Mouse (Mus musculus) embryonic facial prominence, embryonic 11.5 days (tissue): ENCODE data around the gene P2rx4. TPM values are rescaled to one million over a fixed set of nuclear protein-coding genes. Genes with fewer than 3 reads are reported as not detected.
A peak's percentile ranks its signal among the peaks of the same experiment; 100 is the strongest.

Experiments used
- ATAC-seq: fragments of 200-750 bp; cut with Nextera tagmentation; replicated peaks from 2 replicates; pipeline ENCODE4 v1.8.0; 2017; ENCODE audit warnings: low read depth; ENCODE audit not compliant: insufficient number of reproducible peaks, low FRiP score, low TSS enrichment
- DNase-seq: peaks from one replicate; pipeline ENCODE4 v3.0.0-alpha.2; 2015; ENCODE audit warnings: low spot score
- H3K27ac ChIP-seq: fragments of 300-500 bp; sonication (generic); replicated peaks from 2 replicates; pipeline ENCODE4 v1.5.1; 2014; ENCODE audit warnings: mild to moderate bottlenecking, low read depth, low read length, control low read depth
- H3K27me3 ChIP-seq: fragments of 300-500 bp; sonication (generic); 2 replicates; pipeline ENCODE4 v1.6.1; 2014; ENCODE audit warnings: mild to moderate bottlenecking, low read length, moderate library complexity, mixed read lengths; ENCODE audit not compliant: control insufficient read depth, insufficient read depth
- H3K36me3 ChIP-seq: fragments of 300-500 bp; sonication (generic); replicated peaks from 2 replicates; pipeline ENCODE4 v1.6.1; 2014; ENCODE audit warnings: low read depth, mild to moderate bottlenecking, low read length, moderate library complexity, mixed read lengths; ENCODE audit not compliant: control insufficient read depth, insufficient read depth
- H3K4me1 ChIP-seq: fragments of 300-500 bp; sonication (generic); 2 replicates; pipeline ENCODE4 v1.6.1; 2014; ENCODE audit warnings: low read length, mixed read lengths; ENCODE audit not compliant: control insufficient read depth, insufficient read depth
- H3K4me2 ChIP-seq: fragments of 300-500 bp; sonication (generic); 2 replicates; pipeline ENCODE4 v1.6.1; 2014; ENCODE audit warnings: low read depth, mild to moderate bottlenecking, control low read depth, low read length, moderate library complexity
- H3K4me3 ChIP-seq: fragments of 300-500 bp; sonication (generic); 2 replicates; pipeline ENCODE4 v1.5.1; 2014; ENCODE audit warnings: low read depth, low read length, control low read depth
- H3K9ac ChIP-seq: fragments of 300-500 bp; sonication (generic); replicated peaks from 2 replicates; pipeline ENCODE4 v1.6.1; 2014; ENCODE audit warnings: mild to moderate bottlenecking, control low read depth, low read length
- H3K9me3 ChIP-seq: fragments of 300-500 bp; sonication (generic); replicated peaks from 2 replicates; pipeline ENCODE4 v1.6.1; 2016; ENCODE audit warnings: mild to moderate bottlenecking, low read length, inconsistent platforms, mixed read lengths; ENCODE audit not compliant: control insufficient read depth
- WGBS: fragments of 180-500 bp; shearing (Covaris S2); extraction: QIAGEN DNeasy Blood & Tissue Kit; methylation state at CpG from one replicate; pipeline ENCODE4 v1.1.7; 2014; 5-methylcytosine and 5-hydroxymethylcytosine counted together
- polyA plus RNA-seq: library from polyadenylated mRNA; unstranded; fragments of >200 nt; fragmentation: Nextera tagmentation; extraction: Ambion mirVana; gene quantifications from 2 replicates; pipeline ENCODE4 v1.2.1, GENCODE M21; 2014

P2rx4 gene
- polyA plus RNA-seq, 1 experiment from 2014 or later, result 4.9 TPM

- Histone ChIP-seq H3K36me3 (no peaks in the 10 kb centered on the region), H3K4me2 (no peak overlapping the region), H3K9ac (no peak overlapping the region), H3K4me3 (no peak overlapping the region), H3K4me1 (no peaks in the 10 kb centered on the region), H3K27ac (no peak overlapping the region), H3K27me3 (no peaks in the 10 kb centered on the region), H3K9me3 (no peaks in the 10 kb centered on the region)
- 90% methylated on average over 8 of the region's 8 CpGs for WGBS
- no peak for DNase-seq
- ATAC-seq, result no peak
These were observed 27.5 kb upstream of the P2rx4 start for GRCm38 (mm10) chr5:122679881-122680280.

- no peaks in the 10 kb centered on the region for H3K9me3 ChIP-seq
- ATAC-seq (no peak), DNase-seq (no peak)
- no peak overlapping the region for H3K27ac ChIP-seq
- H3K4me3 ChIP-seq, result no peak overlapping the region
- H3K36me3 ChIP-seq, result no peaks in the 10 kb centered on the region
- no peak overlapping the region for H3K9ac ChIP-seq
- H3K27me3 ChIP-seq, result no peaks in the 10 kb centered on the region
- WGBS, result 79% methylated on average over 12 of the region's 12 CpGs
- H3K4me2 ChIP-seq, result no peak overlapping the region
- H3K4me1 ChIP-seq, result no peaks in the 10 kb centered on the region
These were observed 26.1 kb upstream of the P2rx4 start for GRCm38 (mm10) chr5:122681276-122681675.

DNA sequence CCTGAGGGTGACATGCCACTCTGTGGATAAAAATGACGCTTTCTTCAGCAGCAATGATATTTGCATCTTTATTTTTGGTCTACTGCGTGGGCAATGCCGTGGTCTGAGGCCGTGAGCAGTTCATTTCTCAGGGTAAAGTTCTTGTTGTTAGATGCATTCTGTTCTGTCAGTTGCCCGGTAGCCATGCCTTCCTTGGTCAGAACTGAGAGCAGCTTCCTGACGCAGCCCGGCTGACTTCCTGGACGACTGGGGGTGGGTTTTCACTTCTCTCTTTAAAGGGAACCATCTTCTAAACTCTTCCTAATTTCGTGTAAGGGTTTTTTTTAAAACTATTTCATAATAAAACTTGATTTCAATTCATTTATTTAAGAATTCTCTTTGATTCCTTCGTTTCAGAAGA lies 23.4 kb upstream of the P2rx4 start:
- 82% methylated on average over 10 of the region's 10 CpGs for WGBS
- H3K4me3 ChIP-seq, result no peak overlapping the region

DNA sequence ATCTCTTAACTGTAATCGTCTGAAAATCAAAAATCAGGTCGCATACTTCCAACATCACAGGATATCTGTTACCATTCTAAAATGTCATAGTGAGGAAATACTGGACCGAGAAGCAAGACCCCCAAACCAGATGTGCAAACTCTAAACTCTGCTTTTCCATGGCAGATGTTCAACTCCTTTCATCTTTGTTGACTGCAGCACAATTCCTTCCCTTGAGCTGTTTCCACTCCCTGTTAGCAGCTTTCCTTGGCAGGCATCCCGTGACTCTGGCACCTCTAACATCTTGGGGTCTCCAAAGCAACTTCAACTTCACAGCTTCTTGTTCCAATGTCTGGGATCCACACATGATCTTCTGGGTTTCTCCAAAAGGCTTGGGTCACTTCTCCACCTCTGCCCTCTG lies 20.0 kb upstream of the P2rx4 start:
- no peaks in the 10 kb centered on the region for H3K36me3 ChIP-seq
- H3K4me3 ChIP-seq, result no peak overlapping the region
- no peak for ATAC-seq
- 83% methylated on average over 4 of the region's 4 CpGs for WGBS
- no peak overlapping the region for H3K27ac ChIP-seq
- no peaks in the 10 kb centered on the region for H3K27me3 ChIP-seq
- no peak for DNase-seq
- no peaks in the 10 kb centered on the region for H3K9me3 ChIP-seq
- H3K9ac ChIP-seq, result no peak overlapping the region
- no peak overlapping the region for H3K4me2 ChIP-seq
- H3K4me1 ChIP-seq, result no peaks in the 10 kb centered on the region

More for the DNA sequence above, 23.4 kb upstream of the P2rx4 start:
- no peak for DNase-seq
- H3K9me3 ChIP-seq, result no peaks in the 10 kb centered on the region
- H3K4me2 ChIP-seq, result no peak overlapping the region
- H3K4me1 ChIP-seq, result no peaks in the 10 kb centered on the region
- no peaks in the 10 kb centered on the region for H3K36me3 ChIP-seq
- H3K27ac ChIP-seq, result no peak overlapping the region
- H3K27me3 ChIP-seq, result no peaks in the 10 kb centered on the region
- ATAC-seq, result no peak
- H3K9ac ChIP-seq, result no peak overlapping the region

GRCm38 (mm10) chr5:122689153-122689552 lies 18.2 kb upstream of the P2rx4 start:
- Histone ChIP-seq H3K36me3 (no peaks in the 10 kb centered on the region), H3K27ac (no peak overlapping the region), H3K27me3 (no peaks in the 10 kb centered on the region), H3K9me3 (no peaks in the 10 kb centered on the region), H3K4me3 (no peak overlapping the region), H3K4me2 (no peak overlapping the region), H3K4me1 (no peaks in the 10 kb centered on the region), H3K9ac (no peak overlapping the region)
- 89% methylated on average over 7 of the region's 7 CpGs for WGBS
- DNase-seq (no peak), ATAC-seq (no peak)

- ATAC-seq (no peak), DNase-seq (no peak)
- H3K4me3 ChIP-seq, result no peak overlapping the region
- no peaks in the 10 kb centered on the region for H3K4me1 ChIP-seq
- WGBS, result 44% methylated on average over 6 of the region's 6 CpGs
- H3K27me3 ChIP-seq, result no peaks in the 10 kb centered on the region
- no peak overlapping the region for H3K4me2 ChIP-seq
- H3K27ac ChIP-seq, result no peak overlapping the region
- H3K36me3 ChIP-seq, result no peaks in the 10 kb centered on the region
- H3K9me3 ChIP-seq, result no peaks in the 10 kb centered on the region
- no peak overlapping the region for H3K9ac ChIP-seq
These were observed 16.9 kb upstream of the P2rx4 start for GRCm38 (mm10) chr5:122690486-122690885.

DNA sequence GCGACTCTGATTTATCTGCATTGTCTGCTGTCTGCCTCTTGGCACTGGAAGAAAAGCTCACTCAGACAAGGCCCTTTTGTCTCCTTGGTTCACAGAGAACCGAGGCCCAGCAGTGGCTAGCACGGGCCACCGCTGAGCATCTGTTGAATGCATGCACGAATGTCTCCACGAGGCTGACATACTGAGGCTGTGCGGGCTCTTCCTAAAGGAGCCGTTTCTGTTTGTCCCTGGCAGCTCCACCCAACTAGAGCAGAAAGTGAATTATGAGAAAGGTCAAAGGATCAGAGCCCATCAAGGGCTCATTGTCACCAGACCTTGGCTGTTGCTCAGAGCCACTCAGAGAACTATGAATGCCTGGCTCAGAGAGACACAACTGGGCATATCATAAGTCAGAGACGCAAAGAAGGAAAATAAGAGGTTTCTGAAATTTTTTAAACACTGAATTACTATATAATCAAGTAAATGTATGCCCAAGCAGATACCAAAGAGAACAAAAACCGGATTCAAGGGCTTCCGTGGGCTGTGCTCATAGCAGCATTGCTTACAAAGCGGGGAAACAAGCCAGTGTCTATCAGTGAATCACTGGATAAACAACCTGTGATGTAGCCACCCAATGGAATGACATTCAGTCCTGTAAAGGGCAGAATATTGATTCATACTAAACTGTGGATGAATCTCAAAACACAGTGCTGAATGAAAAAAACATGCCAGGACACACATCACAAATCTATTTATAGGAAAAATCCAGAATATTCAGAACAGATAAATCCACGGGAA lies 13.7 kb upstream of the P2rx4 start:
- WGBS, result 34% methylated on average over 13 of the region's 13 CpGs
- no peaks in the 10 kb centered on the region for H3K36me3 ChIP-seq
- ATAC-seq (peak; percentile 52; the same call in 1 of the 2 replicates), DNase-seq (peak; percentile 47)
- no peaks in the 10 kb centered on the region for H3K4me1 ChIP-seq
- no peak overlapping the region for H3K4me3 ChIP-seq
- H3K9ac ChIP-seq, result no peak overlapping the region
- no peaks in the 10 kb centered on the region for H3K27me3 ChIP-seq
- no peaks in the 10 kb centered on the region for H3K9me3 ChIP-seq
- no peak overlapping the region for H3K4me2 ChIP-seq
- no peak overlapping the region for H3K27ac ChIP-seq

- WGBS, result 86% methylated on average over 8 of the region's 8 CpGs
- H3K9me3 ChIP-seq, result no peaks in the 10 kb centered on the region
- no peak for DNase-seq
- no peaks in the 10 kb centered on the region for H3K36me3 ChIP-seq
- no peak overlapping the region for H3K4me2 ChIP-seq
- no peaks in the 10 kb centered on the region for H3K4me1 ChIP-seq
- no peak for ATAC-seq
- H3K27ac ChIP-seq, result no peak overlapping the region
- H3K9ac ChIP-seq, result no peak overlapping the region
- no peaks in the 10 kb centered on the region for H3K27me3 ChIP-seq
- no peak overlapping the region for H3K4me3 ChIP-seq
These were observed 11.8 kb upstream of the P2rx4 start for GRCm38 (mm10) chr5:122695516-122695915.
